Comparison of ENCODE assay signal across 2 mouse cellular contexts in the genomic region with DNA sequence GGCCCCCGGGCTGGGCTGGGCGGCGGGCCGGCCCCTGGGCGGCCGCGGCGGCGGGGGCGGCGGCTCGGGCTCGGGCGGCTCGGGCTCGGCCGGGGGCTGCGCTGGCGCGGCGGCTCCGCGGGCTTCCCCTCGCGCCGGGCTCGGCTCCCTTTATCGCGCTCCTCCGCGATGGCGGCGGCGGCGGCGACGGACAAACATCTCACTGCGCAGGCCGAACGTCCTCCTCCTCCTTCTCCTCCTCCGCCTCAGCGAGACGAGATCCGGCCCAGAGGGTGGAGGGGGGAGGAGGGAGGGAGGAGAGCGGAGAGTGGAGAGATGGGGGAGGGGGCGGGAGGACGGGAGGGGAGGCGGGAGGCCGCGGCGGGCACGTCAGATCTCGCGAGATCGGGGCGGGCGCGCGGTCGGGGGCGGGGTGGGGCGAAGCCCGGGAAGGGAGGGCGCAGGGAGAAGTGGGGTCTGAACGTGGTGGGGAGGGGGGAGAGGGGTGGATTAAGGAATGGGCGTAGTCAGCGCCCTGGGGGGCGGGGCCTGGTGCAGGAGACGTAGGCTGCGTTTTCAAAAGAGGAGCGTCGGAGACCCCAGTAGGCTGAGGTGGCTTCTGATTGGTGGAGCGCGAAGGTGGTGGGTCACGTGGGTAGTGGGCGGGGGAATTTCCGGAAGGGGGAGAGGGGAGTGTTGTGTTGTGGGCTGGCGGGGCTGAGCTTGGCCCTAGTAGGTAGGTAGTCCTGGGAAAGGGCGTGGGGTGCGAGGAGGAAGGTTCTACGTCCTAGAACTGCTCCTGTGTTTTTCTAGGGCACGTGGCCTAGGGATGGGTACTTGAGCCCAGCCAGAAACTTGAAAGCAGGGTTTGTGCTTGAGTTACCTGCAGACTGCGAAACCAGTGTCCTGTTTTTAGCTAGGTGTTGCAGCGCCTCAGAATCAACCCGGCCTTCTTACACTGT.
TF ChIP-seq lines count a peak whose summit lies in the region.

Cul3 (minus strand) TSS at position 45 of the 941 bp plus-strand sequence.

TF ChIP-seq in C2C12, 6 proteins besides CTCF, POLR2A, EP300 and RAD21 (continued from another document):
- TF ChIP-seq USF1 (IDR thresholded peaks at IDR 0.05; ENCODE audit: low read depth) (peak; percentile 97), CEBPB (IDR thresholded peaks at IDR 0.05; ENCODE audit: low read depth) (no peak)

TF ChIP-seq in myocyte, 11 proteins besides CTCF, POLR2A, EP300 and RAD21 (continued from another document):
- TF ChIP-seq TCF3 (IDR thresholded peaks at IDR 0.05; ENCODE audit: insufficient read length, low read depth) (no peak), MYOG (IDR thresholded peaks at IDR 0.05; ENCODE audit: control insufficient read depth in 1 of 3, insufficient read depth in 1 of 3, insufficient read length in 2 of 3, low read depth in 2 of 3) (no peak), E2F4 (IDR thresholded peaks at IDR 0.05; ENCODE audit: insufficient read depth) (peak; percentile 20), SRF (IDR thresholded peaks at IDR 0.05; ENCODE audit: control insufficient read depth, insufficient read length, low read depth) (no peak), POLR2AphosphoS2 (IDR thresholded peaks at IDR 0.05; ENCODE audit: insufficient read length, low read depth) (peak; percentile 93), REST (IDR thresholded peaks at IDR 0.05; ENCODE audit: insufficient read depth, insufficient read length) (peak; percentile 28)
TF ChIP-seq in myocyte: peak in this region for 5.
